Mouse (Mus musculus): ENCODE data around the gene Dlx3.

GRCm38 (mm10) chr11:95084811-95085382, 35.0 kb upstream of the Dlx3 start:
- TF ChIP-seq EP300 (IDR thresholded peaks at IDR 0.05; ENCODE audit: low read depth), result no peak
- no peak for TF ChIP-seq CTCF (IDR thresholded peaks at IDR 0.05; ENCODE audit: low read depth)

Data from heart, postnatal 0 days (tissue).